Mouse (Mus musculus): ENCODE results near the gene Cdk6.
A peak's percentile ranks its signal among the peaks of the same experiment; 100 is the strongest.
"Not testable (repeated sequence)": the region's sequence is repeated elsewhere in the genome, so short reads cannot be mapped to it uniquely, and the experiment has no call there.

Cdk6 gene

DNA sequence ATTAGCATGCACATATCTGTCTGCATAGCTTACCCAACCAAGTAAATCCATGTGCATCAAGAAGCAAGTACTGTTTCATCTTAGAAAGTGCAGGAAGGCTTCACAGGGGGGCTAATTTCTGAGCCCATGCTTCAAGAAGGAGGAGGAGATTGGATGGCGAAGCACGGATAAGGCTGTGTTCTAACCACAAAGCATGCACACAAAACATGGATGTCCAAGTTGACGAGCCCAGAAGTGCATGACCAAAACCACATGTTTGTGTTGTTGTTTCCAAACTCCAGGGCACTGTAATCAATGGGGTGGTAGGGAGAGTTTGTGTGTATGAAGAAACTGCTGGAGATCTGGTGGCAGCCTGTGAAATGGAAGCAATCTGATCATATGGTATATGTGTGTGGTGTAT is 101.2 kb downstream of the Cdk6 start:
- not testable (repeated sequence) for DNase-seq

DNA sequence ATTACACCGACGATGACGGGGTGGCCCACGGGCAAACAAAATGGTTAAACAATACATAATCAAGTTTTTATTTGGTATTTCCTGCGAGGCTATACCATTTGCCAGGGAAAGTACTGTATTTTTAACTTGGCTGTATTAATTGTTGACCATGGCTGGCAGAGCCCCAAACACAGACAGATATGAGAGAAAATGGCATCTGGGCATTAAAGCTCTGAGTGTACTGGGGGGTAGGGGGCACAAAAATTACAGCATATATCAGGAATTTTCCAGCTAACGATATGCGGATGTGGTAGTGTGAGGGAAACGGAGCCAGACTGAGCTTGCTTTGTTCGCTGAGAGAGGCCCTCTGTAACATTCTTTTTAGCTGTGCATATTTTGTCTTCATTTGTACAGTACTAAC is 109.9 kb downstream of the Cdk6 start:
- not testable (repeated sequence) for DNase-seq

DNA sequence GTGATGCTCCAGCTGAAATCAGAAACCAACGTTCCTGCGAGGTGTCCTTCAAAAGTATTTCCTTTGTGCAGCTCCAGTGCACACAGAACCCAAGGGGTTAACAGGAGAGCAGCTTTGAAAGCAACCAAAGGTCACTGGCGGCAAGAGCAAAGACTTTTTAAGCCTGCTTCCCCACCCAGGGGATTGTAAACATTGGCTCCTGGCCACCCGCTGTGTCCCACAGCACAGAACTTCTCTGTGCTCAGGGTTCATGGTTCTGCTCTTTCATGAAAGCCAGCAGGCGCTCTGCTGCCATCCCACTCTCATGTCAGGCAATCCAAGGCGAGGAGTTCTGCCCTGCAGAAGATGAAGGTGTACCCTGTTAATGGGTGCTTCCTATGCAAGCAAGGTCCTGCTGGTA is 112.7 kb downstream of the Cdk6 start:
- DNase-seq, result peak in 1 of 2 experiments; percentile 50

DNA sequence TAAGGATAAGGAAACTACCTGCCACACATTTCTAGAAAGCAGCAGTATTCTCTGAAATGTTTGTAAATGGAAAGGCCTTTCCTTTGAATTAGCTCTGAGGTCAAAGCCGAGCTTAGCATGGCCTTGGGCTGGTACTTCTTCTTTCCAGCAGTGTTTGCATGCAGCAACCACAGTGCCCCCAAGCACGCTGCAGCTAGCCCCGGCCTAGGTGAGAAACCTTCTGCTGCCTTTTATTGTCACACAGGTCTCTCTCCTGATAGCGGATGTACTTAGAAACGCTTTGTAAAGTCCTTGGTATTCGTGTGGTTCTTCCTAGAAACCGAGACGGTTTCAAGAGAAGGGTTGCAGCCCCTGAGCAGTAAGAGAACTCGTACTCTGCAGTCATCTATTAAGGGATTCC is 119.6 kb downstream of the Cdk6 start:
- DNase-seq, result no peak

DNA sequence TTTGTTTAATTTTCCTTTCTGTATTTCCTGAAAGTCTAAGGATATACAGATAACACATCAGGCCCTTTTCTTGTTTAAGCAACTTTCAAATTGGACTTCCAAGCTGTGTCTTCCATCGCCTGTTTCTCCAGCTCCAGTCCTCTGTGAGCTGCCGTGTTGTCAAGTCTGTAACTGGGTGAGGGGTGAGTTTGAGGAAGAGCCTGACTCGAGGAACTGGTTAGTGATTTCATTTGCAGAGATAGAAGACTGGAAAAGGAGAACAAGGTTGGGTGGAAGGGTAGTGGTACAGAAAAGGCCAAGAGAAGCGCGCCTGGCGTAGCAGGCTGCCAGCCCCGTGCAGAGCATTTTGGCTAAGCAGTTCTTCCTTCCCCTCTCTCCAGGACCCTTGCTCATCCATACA is 120.1 kb downstream of the Cdk6 start:
- DNase-seq, result peak in 1 of 2 experiments; percentile 24

DNA sequence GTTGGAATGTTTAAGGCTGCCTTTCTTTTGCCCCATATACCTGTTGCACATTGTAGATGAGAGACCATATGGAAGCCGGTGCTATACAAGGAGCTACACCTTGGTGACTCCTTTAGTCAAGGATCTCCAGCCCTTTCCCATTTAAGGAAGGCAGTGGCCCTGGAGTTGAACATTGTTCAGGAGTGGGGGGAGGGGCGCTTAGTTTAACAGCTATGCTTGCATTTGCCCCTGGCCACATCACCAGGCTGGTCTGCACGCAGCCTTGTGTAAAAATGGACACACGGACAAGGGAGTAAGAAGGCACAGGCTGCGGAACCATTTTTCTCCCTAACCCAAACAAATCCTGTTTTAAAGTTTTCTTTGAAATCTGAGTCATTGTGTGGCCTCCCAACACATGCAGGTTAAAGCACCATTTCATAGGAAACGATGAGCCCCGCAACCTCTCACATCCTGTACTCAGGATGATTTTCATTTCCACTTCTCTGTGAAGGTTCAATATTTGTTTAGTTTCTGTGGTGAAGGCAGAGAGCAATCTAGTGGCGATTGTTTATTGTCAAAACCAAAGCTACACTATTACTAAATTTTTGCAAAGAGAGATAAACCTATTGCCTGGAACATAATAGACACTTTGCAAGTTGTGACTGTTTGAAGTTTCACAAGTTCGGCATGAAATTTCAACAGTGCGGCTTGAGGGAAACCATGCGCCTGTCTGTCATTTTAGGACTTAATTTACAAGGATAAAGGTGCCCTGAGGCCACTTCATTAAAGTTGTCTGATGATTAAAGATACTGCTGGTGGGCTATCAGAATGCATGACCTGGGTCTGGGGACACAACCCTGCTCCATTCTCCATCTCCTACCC is 121.8 kb downstream of the Cdk6 start:
- no peak for DNase-seq

DNA sequence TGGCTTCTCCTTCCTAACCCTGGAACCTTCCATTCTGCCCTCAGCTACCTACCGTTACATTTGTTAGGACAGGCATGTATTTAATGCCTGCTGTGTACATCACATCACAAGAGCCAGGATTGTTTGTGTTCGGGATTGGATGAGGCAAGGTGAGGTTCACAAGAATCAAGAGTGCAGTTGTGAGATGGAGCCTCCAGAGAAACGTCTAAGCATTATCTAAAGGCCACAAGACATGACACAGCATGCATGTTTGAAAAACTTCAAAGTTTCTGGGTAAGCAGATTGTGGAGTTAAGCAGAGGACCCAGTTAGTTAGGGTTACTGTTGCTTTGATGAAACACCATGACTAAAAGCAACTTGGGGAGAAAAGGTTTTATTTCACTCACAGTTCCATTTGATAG is 122.5 kb downstream of the Cdk6 start:
- no peak for DNase-seq

DNA sequence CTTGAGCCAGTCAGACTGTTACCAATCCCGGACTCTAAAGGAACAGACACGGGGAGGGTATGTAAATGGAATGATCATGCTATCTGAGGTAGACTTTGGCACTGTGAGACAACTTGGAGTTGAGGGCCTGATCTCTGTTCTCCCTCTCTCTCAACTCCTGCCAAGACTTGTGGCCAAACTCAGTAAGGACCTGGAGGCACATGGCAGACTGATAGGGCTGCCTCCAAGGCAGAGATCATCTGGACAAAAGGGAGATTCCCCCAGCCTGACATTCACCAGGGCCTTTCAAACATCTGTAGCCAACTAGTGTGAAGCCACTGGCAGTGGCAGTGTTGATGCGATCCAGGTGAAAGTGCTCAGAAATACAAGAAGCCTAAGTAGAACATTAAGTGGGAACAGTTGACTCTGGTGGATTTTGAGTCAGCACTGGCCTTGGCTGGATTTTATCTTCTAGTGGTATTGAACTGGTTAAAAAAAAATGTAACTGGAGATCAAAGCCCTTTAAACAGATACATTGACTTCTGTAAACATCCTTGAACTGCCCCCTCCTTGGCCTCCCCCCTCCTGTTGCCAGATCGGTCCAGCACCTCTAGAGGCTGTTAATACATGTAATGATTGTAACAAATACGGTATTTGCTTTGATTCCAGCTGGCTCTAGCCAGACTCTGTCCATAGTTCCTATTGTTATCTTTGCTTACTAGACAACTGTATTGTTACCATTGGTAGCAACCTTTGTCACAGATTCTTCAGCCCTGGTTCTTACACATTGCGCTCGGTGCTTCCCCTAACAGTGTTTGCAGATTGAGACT is 125.0 kb downstream of the Cdk6 start:
- DNase-seq, result peak; percentile 46 to 69

DNA sequence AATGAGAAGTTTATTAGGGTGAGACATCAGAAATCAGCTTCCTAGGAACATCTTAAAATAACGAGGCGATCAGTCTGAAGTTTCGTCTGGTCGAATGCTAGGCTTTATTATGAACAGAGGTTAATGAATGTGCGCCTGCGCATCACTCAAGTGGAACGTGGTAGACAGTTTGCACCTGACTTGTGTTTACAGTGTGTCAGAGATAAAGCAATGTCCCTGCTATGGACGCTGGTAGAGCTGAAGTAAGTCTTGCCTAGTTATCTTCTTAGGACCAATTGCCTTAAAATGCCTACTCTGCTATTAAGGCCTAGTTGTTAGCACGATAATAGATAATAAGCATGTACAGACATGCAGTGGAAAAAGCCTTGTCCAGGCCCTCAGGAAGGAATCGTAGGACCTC is 129.6 kb downstream of the Cdk6 start:
- no peak for DNase-seq

DNA sequence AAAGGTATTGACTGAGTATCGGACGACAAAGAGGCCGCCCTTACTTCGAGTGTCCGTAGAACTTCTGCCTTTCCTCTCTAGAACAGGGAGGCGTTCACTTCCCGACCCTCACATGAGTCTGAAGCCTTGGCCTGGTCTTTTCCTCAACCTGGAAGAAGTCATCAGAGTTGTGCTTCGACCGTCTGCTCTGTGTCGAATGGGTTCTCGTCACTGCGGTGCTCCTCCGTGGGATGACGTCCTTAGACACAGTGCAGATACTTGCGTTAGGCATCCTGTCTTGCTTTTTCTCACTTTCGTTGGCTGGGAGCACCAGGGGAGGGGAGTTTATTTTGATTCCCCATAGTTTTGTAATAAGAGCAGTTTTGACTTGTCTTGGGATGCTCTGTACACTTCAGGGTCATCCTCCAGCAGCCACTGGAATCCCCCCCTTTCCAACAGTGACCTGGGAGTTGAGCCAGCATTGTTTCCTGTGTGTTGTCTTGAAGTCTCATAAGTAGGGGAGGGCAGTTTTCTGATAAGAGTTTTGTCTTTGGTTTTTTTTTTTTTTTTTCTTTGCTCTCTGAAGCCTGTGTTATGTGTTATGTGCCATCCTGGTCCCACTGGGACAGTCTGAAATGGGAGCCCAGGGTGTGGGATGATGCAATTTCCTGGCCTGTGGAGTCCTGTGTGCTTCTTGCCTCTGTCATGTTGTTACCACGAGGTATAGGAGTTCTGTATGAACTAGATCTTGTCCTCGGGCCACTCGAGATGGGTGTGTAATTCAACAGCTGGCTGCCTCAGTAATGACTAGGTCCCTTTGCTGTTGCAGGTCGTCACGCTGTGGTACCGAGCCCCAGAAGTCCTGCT is 131.2 kb downstream of the Cdk6 start:
- DNase-seq, result peak in 1 of 2 experiments; percentile 39

DNA sequence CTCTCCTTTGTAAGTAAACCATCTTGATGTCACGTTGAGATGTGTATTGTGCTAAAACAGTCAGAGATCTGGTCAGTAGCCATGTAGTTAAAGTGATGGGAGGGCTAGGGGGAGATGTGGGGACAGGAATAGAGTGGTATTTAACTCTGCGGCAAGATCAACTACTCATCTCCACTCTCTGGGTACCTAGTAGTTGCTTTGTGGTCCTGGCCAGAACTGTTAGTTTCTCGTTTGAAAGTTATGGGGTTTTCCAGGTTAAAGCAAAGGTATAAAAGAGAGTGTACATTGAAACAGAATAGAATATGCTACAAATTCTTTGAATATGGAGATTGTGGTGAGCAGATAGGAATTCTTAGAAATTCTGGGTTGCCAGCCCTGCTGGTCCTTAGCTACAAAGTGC is 136.4 kb downstream of the Cdk6 start:
- DNase-seq, result no peak

DNA sequence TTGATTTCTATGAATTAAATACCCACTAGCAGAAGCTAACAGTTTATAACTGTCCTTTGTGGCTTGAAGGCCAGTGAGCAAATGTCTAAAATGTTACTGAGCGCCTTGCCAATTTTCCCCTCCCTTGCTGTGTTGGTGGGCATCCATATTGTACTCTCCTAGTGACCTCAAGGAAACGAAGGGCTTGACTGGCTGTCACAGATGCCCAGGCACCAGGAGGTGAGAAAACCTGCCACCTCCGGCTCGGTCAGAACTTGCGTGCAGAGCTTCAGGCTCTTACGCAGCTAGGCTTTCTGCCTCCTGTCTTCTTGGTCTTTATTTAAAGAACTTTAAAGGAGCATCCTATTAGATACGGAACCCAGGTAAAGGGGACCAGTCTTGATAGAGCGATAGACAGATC is 136.9 kb downstream of the Cdk6 start:
- no peak for DNase-seq

DNA sequence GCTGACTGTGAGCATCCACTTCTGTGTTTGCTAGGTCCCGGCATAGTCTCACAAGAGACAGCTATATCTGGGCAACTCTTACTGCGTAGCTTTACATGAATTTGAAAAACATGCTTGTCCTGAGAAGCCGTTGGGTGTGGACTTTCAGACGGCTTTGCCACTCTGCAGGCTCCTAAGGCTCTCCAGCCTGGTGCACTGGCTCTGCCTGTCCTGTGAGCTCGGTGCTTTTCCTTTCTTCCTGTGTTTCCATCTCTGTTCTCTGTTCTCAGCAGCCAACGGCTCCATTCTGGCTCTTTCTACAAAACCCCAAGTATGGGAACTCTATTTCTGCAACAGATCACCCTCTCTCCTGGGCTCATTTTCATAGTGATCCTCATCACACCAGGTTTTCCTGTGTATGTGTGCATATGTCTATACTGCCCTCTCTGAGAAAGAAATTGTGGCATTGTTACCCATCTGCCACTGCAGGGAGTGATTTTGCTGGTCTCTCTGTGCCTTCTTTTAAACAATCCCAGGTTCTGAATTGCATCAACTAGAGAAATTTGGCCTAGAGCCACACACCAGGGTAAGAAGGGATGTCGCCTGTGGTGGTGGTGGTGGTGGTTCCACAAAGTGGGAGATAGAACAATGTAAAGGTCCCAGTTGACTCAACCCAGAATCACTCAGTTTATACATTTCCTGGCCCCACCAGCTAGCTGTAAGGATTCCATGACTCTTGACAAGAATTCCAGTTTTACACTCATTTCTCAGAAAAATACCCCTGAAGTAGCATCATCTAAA is 137.9 kb downstream of the Cdk6 start:
- no peak for DNase-seq

DNA sequence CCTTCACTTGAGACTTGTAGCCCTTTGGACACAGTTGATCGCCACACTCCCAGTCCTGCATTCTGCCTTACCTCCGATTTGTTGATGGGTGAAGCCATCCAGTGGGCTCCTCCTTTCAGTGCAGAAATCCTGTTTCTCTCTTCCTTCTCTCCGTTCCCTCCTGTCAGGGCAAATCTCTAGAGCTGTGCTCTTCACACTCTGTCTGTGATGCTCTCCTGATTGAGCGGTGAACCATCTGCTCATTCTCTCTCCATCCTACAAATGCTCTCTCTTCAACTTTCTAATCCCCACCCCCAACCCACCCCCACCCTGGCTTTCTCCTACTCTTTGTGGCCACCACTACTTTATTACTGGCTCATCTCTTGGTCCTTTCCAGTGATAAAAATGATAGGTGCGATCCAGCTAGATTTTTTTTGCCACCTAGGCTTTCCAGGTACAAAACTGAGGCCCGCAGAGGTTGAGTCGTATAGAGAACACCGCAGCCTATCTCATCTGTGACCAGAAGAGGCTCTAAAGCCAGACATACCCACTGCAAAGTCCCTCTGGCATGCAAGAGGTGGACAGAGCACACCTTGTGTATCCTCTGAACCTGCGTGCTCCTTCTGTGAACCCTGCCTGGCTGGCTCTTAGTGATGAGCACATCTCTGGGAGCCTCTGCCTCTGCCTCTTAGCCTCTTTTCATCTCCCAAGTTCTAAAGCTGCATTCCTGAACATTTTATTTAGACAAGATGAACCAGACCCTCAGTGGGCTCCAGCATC is 139.5 kb downstream of the Cdk6 start:
- no peak for DNase-seq

DNA sequence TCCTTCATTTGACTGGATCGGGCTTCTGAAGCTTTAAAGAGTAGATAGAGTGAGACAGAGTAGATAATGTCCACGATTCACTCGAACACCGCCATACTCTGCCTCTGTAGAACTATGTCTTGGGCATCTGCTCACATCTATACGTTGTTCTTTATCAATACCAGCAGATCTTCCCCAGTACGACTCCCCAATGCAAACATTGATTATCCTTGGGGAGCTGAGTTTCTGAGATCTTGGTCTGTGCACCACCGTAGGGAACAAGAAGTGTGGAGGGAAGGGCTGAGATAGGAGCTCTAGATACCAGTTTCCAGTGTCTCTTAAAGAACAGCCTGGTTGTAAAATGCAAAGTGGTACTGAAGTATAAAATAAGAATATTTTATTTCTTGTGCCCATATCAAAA is 141.2 kb downstream of the Cdk6 start:
- DNase-seq, result no peak

DNA sequence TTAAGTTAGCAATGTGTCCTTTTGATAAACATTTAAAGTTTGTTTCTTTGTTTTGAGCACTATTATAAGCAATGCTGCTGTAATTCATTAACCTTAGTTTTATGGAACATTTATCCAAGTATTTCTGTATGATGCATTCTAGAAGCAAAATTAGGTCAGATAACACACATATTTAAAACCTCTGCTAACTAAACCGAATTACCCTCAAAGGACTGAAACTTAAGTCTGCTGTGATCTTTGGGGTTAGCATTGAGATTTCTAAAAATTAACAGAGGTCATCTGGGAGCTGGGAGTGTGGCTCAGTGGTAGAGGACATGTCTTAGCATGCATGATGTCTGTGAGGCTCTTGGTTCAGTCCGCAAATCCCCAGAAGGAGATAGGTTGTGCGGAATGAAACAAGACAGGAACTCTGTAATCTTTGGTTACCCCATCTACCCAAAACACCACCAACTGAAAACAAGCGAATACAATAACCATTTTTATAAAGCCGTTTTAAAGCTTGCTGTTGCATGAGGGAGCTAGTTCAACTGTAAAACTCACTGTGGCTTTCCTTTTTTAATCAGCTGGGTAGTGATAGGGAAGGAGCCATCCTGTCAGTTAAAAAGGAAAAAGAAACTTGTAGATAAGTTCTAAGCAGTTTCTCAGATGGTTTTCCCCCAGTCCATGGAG is 141.9 kb downstream of the Cdk6 start:
- DNase-seq, result no peak

DNA sequence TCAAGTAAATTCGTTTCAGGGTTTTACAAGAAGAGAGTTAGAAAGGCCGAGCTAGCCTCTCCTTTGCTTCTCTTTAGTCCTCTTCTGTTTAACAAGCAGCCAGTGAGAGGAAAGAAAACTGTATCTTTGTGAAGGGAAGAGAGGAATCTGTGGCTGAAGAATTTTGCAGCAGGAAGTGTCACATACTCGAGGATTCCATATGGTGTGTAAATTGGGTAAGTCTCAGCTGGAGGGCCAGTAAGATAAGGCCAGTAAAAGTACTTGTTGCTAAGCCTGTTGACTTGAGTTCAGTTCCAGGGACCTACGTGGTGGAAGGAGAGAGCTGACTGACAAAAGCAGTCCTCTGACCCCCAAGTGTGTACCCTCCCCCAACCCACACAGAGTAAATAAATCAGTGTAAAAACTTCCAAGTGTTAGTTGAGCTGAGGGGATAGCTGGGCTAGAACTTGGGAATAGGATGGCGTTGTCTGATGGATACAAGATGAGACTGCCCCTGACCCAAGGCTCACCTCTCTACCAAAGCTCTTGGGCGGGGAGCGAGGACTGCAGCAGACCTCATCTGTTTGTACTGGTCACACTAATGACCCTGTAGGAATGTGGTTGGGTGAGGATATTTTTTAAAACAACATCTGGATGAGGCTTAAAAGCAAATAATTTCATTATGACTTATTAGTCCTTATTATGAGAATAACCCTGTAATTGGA is 145.4 kb downstream of the Cdk6 start:
- DNase-seq, result no peak

DNA sequence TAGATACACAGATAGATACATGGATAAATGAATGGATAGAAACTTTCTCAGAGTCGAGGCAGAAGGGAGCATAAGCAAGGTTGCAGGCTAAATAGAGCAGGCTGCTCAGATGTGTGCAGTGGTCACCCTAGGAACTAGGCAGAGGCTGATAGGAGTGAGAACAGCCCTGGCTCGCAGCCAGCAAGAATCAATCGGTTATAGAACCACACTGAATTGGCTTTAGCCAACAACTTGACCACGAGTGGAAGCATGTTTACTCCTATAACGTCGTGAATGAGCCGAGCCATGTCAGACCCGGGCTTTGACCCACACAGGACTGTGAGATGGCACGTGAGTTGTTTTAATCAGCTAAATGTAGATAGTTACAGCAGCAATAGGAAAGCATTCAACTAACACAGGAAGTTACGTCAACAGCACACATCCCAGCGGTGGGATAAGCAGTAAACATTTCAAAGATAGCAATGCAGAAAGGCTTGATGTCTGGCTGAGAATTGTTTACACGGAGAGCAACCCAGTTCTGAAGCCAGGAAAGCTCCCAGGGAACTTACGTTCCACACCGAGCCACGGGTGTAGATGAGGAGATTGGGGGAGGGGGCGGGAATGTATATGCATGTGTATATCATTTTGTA is 147.0 kb downstream of the Cdk6 start:
- peak in 1 of 2 experiments; percentile 43 for DNase-seq

DNA sequence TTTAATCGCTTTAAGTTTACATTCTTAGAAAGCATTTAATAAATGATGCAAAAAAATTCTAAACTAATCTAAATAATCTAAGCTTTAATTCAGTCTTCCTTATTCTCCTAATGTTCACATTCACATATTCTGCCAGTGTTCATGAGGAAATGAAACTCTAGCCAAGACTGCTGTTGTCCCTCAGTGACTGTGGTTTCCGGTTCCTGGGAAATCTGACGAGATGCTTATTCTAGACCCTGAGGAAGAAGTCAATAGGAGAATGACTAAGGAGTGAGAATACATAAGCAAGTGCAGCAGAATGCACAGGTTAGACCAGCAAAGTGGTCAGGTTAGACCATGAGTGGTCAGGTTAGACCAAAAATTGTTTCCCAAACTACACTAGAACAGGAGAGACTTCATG is 149.1 kb downstream of the Cdk6 start:
- peak in 1 of 2 experiments; percentile 19 for DNase-seq

DNA sequence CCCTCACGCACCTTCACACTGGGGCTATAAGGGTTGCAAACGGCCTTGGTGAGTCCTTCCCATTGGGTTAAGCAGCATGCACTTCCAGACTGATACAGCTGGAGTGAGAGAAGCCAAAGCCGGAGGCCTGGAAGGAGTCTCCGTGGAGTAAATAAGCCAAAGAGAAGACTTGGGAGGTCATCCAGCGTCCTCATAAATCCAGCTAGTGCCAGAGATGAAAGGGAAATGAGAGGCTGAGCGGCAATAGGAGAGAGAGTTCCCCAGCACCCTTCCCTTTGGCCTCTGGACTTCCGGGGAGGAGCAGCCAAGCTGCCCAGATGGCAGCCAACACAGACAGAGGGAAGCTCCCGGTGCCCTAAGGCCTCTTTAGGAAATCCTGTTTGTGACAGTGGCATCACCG is 149.8 kb downstream of the Cdk6 start:
- peak; percentile 78 to 87 for DNase-seq
